Mouse (Mus musculus): ENCODE results near the gene Fa2h. TPM values are rescaled to one million over a fixed set of nuclear protein-coding genes. Genes with fewer than 3 reads are reported as not detected.
"Not testable (repeated sequence)": the region's sequence is repeated elsewhere in the genome, so short reads cannot be mapped to it uniquely, and the experiment has no call there.

Gene Fa2h
- polyA plus RNA-seq, 1 experiment from 2014 or later, result 0.96 TPM

GRCm38 (mm10) chr8:111352289-111352688, 41.3 kb downstream of the Fa2h start:
- no peaks in the 10 kb centered on the region for H3K9me3 ChIP-seq
- 90% methylated on average over 5 of the region's 5 CpGs for WGBS
- no peak overlapping the region for H3K4me2 ChIP-seq
- H3K9ac ChIP-seq, result no peak overlapping the region
- no peak overlapping the region for H3K4me3 ChIP-seq
- no peaks in the 10 kb centered on the region for H3K27me3 ChIP-seq
- ATAC-seq (ENCODE audit: low FRiP score, low read depth), result no peak
- no peak overlapping the region for H3K27ac ChIP-seq (replicated peaks)
- H3K4me1 ChIP-seq (replicated peaks), result no peaks in the 10 kb centered on the region
- H3K36me3 ChIP-seq, result no peaks in the 10 kb centered on the region

GRCm38 (mm10) chr8:111350577-111350976, 43.0 kb downstream of the Fa2h start:
- Histone ChIP-seq H3K27me3 (no peaks in the 10 kb centered on the region), H3K4me1 (replicated peaks) (no peaks in the 10 kb centered on the region), H3K9me3 (no peaks in the 10 kb centered on the region), H3K27ac (replicated peaks) (no peak overlapping the region), H3K36me3 (no peaks in the 10 kb centered on the region), H3K9ac (no peak overlapping the region), H3K4me2 (no peak overlapping the region), H3K4me3 (no peak overlapping the region)
- WGBS, result 85% methylated on average over 6 of the region's 6 CpGs
- no peak for ATAC-seq (ENCODE audit: low FRiP score, low read depth)

GRCm38 (mm10) chr8:111343225-111343624, 50.4 kb downstream of the Fa2h start:
- H3K4me3 ChIP-seq, result no peak overlapping the region
- H3K4me1 ChIP-seq (replicated peaks), result no peaks in the 10 kb centered on the region
- H3K27ac ChIP-seq (replicated peaks), result no peak overlapping the region
- 0 out of 2 replicates have a peak, but pooled peaks have one; percentile 38 for ATAC-seq (ENCODE audit: low FRiP score, low read depth)
- WGBS, result 15% methylated on average over 5 of the region's 5 CpGs
- no peaks in the 10 kb centered on the region for H3K9me3 ChIP-seq
- peaks cover 13% of the 10 kb centered on the region for H3K27me3 ChIP-seq
- H3K9ac ChIP-seq, result no peak overlapping the region
- H3K4me2 ChIP-seq, result no peak overlapping the region
- H3K36me3 ChIP-seq, result no peaks in the 10 kb centered on the region

- H3K4me2 ChIP-seq, result no peak overlapping the region
- no peaks in the 10 kb centered on the region for H3K36me3 ChIP-seq
- no peaks in the 10 kb centered on the region for H3K9me3 ChIP-seq
- no peak overlapping the region for H3K9ac ChIP-seq
- 91% methylated on average over 3 of the region's 3 CpGs for WGBS
- H3K27me3 ChIP-seq, result peaks cover 13% of the 10 kb centered on the region
- H3K4me3 ChIP-seq, result no peak overlapping the region
- ATAC-seq (ENCODE audit: low FRiP score, low read depth), result no peak
- H3K4me1 ChIP-seq (replicated peaks), result peaks cover 7% of the 10 kb centered on the region
- no peak overlapping the region for H3K27ac ChIP-seq (replicated peaks)
These were observed 53.4 kb downstream of the Fa2h start for GRCm38 (mm10) chr8:111340186-111340585.

- peak overlapping the region; percentile 78 for H3K4me2 ChIP-seq
- no peak for ATAC-seq (ENCODE audit: low FRiP score, low read depth)
- WGBS, result 49% methylated on average over 12 of the region's 12 CpGs
- H3K9ac ChIP-seq, result no peak overlapping the region
- no peaks in the 10 kb centered on the region for H3K9me3 ChIP-seq
- H3K36me3 ChIP-seq, result no peaks in the 10 kb centered on the region
- no peak overlapping the region for H3K27ac ChIP-seq (replicated peaks)
- peaks cover 13% of the 10 kb centered on the region for H3K27me3 ChIP-seq
- H3K4me1 ChIP-seq (replicated peaks), result peaks cover 7% of the 10 kb centered on the region
- H3K4me3 ChIP-seq, result peak overlapping the region; percentile 42
These were observed 55.0 kb downstream of the Fa2h start for GRCm38 (mm10) chr8:111338370-111339208.

GRCm38 (mm10) chr8:111337890-111338347, 55.7 kb downstream of the Fa2h start, which contains the start of gene Mlkl:
Gene Mlkl (minus strand): TSS chr8:111338177.
- Histone ChIP-seq H3K27me3 (peaks cover 13% of the 10 kb centered on the region), H3K4me2 (peak within 1 kb of the TSS; percentile 78), H3K9ac (0 out of 2 replicates have a peak within 1 kb of the TSS, but pooled peaks have one; percentile 28), H3K9me3 (no peaks in the 10 kb centered on the region), H3K4me3 (peak within 1 kb of the TSS; percentile 42), H3K36me3 (no peaks in the 10 kb centered on the region), H3K4me1 (replicated peaks) (peaks cover 7% of the 10 kb centered on the region), H3K27ac (replicated peaks) (no peak within 1 kb of the TSS)
- ATAC-seq (ENCODE audit: low FRiP score, low read depth), result no peak
- WGBS, result under 1% methylated on average over 29 of the region's 29 CpGs

- peak overlapping the region; percentile 78 for H3K4me2 ChIP-seq
- H3K4me3 ChIP-seq, result peak overlapping the region; percentile 42
- peaks cover 7% of the 10 kb centered on the region for H3K4me1 ChIP-seq (replicated peaks)
- no peak for ATAC-seq (ENCODE audit: low FRiP score, low read depth)
- 36% methylated on average over 17 of the region's 17 CpGs for WGBS
- H3K27ac ChIP-seq (replicated peaks), result no peak overlapping the region
- no peaks in the 10 kb centered on the region for H3K36me3 ChIP-seq
- no peaks in the 10 kb centered on the region for H3K9me3 ChIP-seq
- peaks cover 13% of the 10 kb centered on the region for H3K27me3 ChIP-seq
- 0 out of 2 replicates have a peak overlapping the region, but pooled peaks have one; percentile 28 for H3K9ac ChIP-seq
These were observed 56.2 kb downstream of the Fa2h start for GRCm38 (mm10) chr8:111337311-111337889.

GRCm38 (mm10) chr8:111336692-111337091, 56.9 kb downstream of the Fa2h start:
- peaks cover 7% of the 10 kb centered on the region for H3K4me1 ChIP-seq (replicated peaks)
- H3K4me2 ChIP-seq, result no peak overlapping the region
- H3K27ac ChIP-seq (replicated peaks), result no peak overlapping the region
- WGBS, result 79% methylated on average over 4 of the region's 4 CpGs
- H3K27me3 ChIP-seq, result peaks cover 13% of the 10 kb centered on the region
- no peak overlapping the region for H3K9ac ChIP-seq
- ATAC-seq (ENCODE audit: low FRiP score, low read depth), result no peak
- no peaks in the 10 kb centered on the region for H3K36me3 ChIP-seq
- no peak overlapping the region for H3K4me3 ChIP-seq
- no peaks in the 10 kb centered on the region for H3K9me3 ChIP-seq

GRCm38 (mm10) chr8:111325222-111325790, 68.3 kb downstream of the Fa2h start:
- 92% methylated on average over 6 of the region's 6 CpGs for WGBS
- Histone ChIP-seq H3K4me2 (no peak overlapping the region), H3K27me3 (no peaks in the 10 kb centered on the region), H3K4me3 (no peak overlapping the region), H3K4me1 (replicated peaks) (no peaks in the 10 kb centered on the region), H3K9ac (no peak overlapping the region), H3K9me3 (no peaks in the 10 kb centered on the region), H3K27ac (replicated peaks) (no peak overlapping the region), H3K36me3 (no peaks in the 10 kb centered on the region)
- ATAC-seq (ENCODE audit: low FRiP score, low read depth), result no peak

GRCm38 (mm10) chr8:111314729-111315128, 78.9 kb downstream of the Fa2h start:
- Histone ChIP-seq H3K4me3 (no peak overlapping the region), H3K36me3 (no peaks in the 10 kb centered on the region), H3K9me3 (no peaks in the 10 kb centered on the region), H3K4me1 (replicated peaks) (no peaks in the 10 kb centered on the region), H3K4me2 (no peak overlapping the region), H3K27me3 (no peaks in the 10 kb centered on the region), H3K27ac (replicated peaks) (no peak overlapping the region), H3K9ac (no peak overlapping the region)
- 88% methylated on average over 12 of the region's 12 CpGs for WGBS
- ATAC-seq (ENCODE audit: low FRiP score, low read depth), result no peak

GRCm38 (mm10) chr8:111313961-111314360, 79.7 kb downstream of the Fa2h start:
- not testable (repeated sequence) for H3K9ac ChIP-seq; H3K36me3 ChIP-seq; H3K4me1 ChIP-seq (replicated peaks); H3K4me3 ChIP-seq; ATAC-seq (ENCODE audit: low FRiP score, low read depth); H3K27me3 ChIP-seq; H3K9me3 ChIP-seq; H3K4me2 ChIP-seq; H3K27ac ChIP-seq (replicated peaks)
- 95% methylated on average over 6 of the region's 6 CpGs for WGBS

- H3K9me3 ChIP-seq, result no peaks in the 10 kb centered on the region
- no peak overlapping the region for H3K4me2 ChIP-seq
- H3K9ac ChIP-seq, result no peak overlapping the region
- no peaks in the 10 kb centered on the region for H3K27me3 ChIP-seq
- H3K4me3 ChIP-seq, result no peak overlapping the region
- H3K27ac ChIP-seq (replicated peaks), result no peak overlapping the region
- ATAC-seq (ENCODE audit: low FRiP score, low read depth), result no peak
- WGBS, result 81% methylated on average over 3 of the region's 3 CpGs
- H3K4me1 ChIP-seq (replicated peaks), result no peaks in the 10 kb centered on the region
- no peaks in the 10 kb centered on the region for H3K36me3 ChIP-seq
These were observed 80.9 kb downstream of the Fa2h start for GRCm38 (mm10) chr8:111312758-111313162.
